Mouse (Mus musculus) C2C12 (cell line): ENCODE data around the gene Olfr1502. TPM values are rescaled to one million over a fixed set of nuclear protein-coding genes. Genes with fewer than 3 reads are reported as not detected.
"Not testable (repeated sequence)": the region's sequence is repeated elsewhere in the genome, so short reads cannot be mapped to it uniquely, and the experiment has no call there.

ENCODE experiments used
- H3K27me3 ChIP-seq: one replicate; pipeline ENCODE4 v1.6.1; 2011; ENCODE audit not compliant: control insufficient read depth, insufficient read depth, insufficient read length
- H3K36me3 ChIP-seq: one replicate; pipeline ENCODE4 v1.6.1; 2011; ENCODE audit not compliant: control insufficient read depth, insufficient read depth
- H3K4me3 ChIP-seq: one replicate; pipeline ENCODE4 v1.5.1; 2011; ENCODE audit warnings: mild to moderate bottlenecking, control low read depth; ENCODE audit not compliant: poor library complexity, insufficient read depth, severe bottlenecking
- H3K79me2 ChIP-seq: one replicate; pipeline ENCODE4 v1.6.1; 2011; ENCODE audit not compliant: control insufficient read depth, insufficient read depth
- H3K79me3 ChIP-seq: one replicate; pipeline ENCODE4 v1.6.1; 2011; ENCODE audit warnings: low read depth, control low read depth
- H3ac ChIP-seq: one replicate; pipeline ENCODE3; 2011; ENCODE audit warnings: low read depth; ENCODE audit not compliant: control insufficient read depth, insufficient read length
- CEBPB ChIP-seq: IDR thresholded peaks from one replicate; pipeline ENCODE4 v1.6.1; 2011; ENCODE audit warnings: low read depth, mild to moderate bottlenecking, control low read depth, moderate library complexity
- CTCF ChIP-seq: IDR thresholded peaks from one replicate; pipeline ENCODE4 v1.5.1; 2011; ENCODE audit not compliant: control insufficient read depth, insufficient read depth, insufficient read length
- FOSL1 ChIP-seq: IDR thresholded peaks from one replicate; pipeline ENCODE4 v1.8.0; 2011; ENCODE audit warnings: mild to moderate bottlenecking, low read length; ENCODE audit not compliant: poor library complexity, insufficient read depth, severe bottlenecking
- MAX ChIP-seq: IDR thresholded peaks from one replicate; pipeline ENCODE4 v1.6.1; 2011; ENCODE audit warnings: mild to moderate bottlenecking, control low read depth
- MYOD1 ChIP-seq: IDR thresholded peaks from one replicate; pipeline ENCODE4 v1.6.1; 2011; ENCODE audit warnings: low read depth; ENCODE audit not compliant: control insufficient read depth, insufficient read length
- MYOG ChIP-seq: IDR thresholded peaks from one replicate; pipeline ENCODE4 v1.6.1; 2011; ENCODE audit not compliant: control insufficient read depth, insufficient read length; ENCODE audit errors: extremely low read depth
- USF1 ChIP-seq: IDR thresholded peaks from one replicate; pipeline ENCODE4 v1.6.1; 2011; ENCODE audit warnings: low read depth, mild to moderate bottlenecking, control low read depth, moderate library complexity
- polyA plus RNA-seq: library from polyadenylated mRNA; unstranded; fragments of >200 nt; fragmentation: generic; extraction: Trizol; gene quantifications from one replicate; pipeline ENCODE4 v1.2.1, GENCODE M21; 2012; ENCODE audit warnings: missing spikeins

The Olfr1502 gene
- polyA plus RNA-seq, 1 experiment: not detected

DNA sequence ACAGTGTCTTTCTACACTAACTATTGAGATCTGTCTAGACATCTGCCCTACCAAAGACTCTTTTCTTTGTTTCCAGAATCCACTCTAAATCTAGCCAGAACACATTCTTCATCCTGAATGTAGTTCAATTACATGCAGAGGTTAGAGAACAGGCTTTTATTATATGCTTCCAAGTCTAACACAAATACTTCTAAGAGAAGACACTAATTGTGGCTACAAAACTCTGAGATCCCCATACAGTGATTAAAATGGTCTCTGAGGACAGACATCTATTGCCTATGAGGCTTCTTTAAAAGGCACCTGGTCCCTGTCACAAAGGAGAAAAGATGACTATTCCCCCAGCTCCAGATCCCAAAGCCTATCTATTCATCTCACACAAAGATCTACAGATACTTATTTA lies 31.2 kb upstream of the Olfr1502 start, which contains the start of gene Olfr1500:
Gene Olfr1500, minus strand, starts transcription at position 101 of the 400 bp plus-strand sequence.
- no peak within 1 kb of the TSS for H3ac ChIP-seq
- TF ChIP-seq FOSL1: no peak
- TF ChIP-seq MAX: no peak
- no peak for TF ChIP-seq CEBPB
- no peak for TF ChIP-seq MYOD1
- no peak for TF ChIP-seq MYOG
- TF ChIP-seq CTCF: no peak
- TF ChIP-seq USF1: no peak
- H3K27me3 ChIP-seq: no peaks in the 10 kb centered on the region
- H3K79me3 ChIP-seq: no peaks in the 10 kb centered on the region
- H3K4me3 ChIP-seq: no peak within 1 kb of the TSS
- no peaks in the 10 kb centered on the region for H3K79me2 ChIP-seq
- H3K36me3 ChIP-seq: no peaks in the 10 kb centered on the region

DNA sequence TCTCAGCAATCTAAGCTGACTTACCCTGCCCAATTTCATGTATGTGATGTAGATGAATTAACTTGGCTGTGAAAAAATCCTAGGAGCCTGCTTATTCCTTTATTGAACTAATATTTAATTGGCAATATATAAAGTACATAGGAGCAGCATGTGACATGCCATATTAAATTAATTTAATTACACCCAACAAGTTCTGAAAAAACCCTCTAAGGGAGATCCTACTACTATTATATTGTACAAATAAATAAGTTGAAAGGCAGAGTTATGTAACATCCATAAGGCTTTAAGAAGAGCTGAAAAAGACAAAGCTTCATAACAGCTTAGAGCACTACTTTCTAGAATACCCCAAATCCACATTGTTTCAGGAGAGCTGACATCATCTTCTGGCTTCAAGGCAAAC lies 11.0 kb upstream of the Olfr1502 start, which contains the start of gene Olfr1501:
Gene Olfr1501, minus strand, starts transcription at position 101 of the 400 bp plus-strand sequence.
- H3K79me2 ChIP-seq, H3K79me3 ChIP-seq, H3K27me3 ChIP-seq: not testable (repeated sequence)

GRCm38 (mm10) chr19:13897828-13898227 lies 36.2 kb downstream of the Olfr1502 start, which contains the start of gene Olfr1504:
Olfr1504 (minus strand) TSS chr19:13897928.
- no peak for TF ChIP-seq CEBPB
- Histone ChIP-seq H3K4me3 (no peak within 1 kb of the TSS), H3K36me3 (no peaks in the 10 kb centered on the region), H3K27me3 (no peaks in the 10 kb centered on the region), H3ac (no peak within 1 kb of the TSS), H3K79me3 (no peaks in the 10 kb centered on the region), H3K79me2 (no peaks in the 10 kb centered on the region)

More for the DNA sequence above, 11.0 kb upstream of the Olfr1502 start, which contains the start of gene Olfr1501:
- H3K36me3 ChIP-seq, H3K4me3 ChIP-seq, H3ac ChIP-seq: not testable (repeated sequence)

Other genes with a start within 250 kb of the Olfr1502 start
- not detected for gene Olfr1487, start 244.4 kb upstream of the Olfr1502 start, polyA plus RNA-seq
- not detected for gene Olfr1489, start 230.2 kb upstream of the Olfr1502 start, polyA plus RNA-seq
- gene Olfr1490, start 210.7 kb upstream of the Olfr1502 start, polyA plus RNA-seq: not detected
- not detected for gene Olfr1491, start 164.5 kb upstream of the Olfr1502 start, polyA plus RNA-seq
- not detected for gene Olfr1493-ps1, start 138.5 kb upstream of the Olfr1502 start, polyA plus RNA-seq
- not detected for gene Olfr1494, start 122.1 kb upstream of the Olfr1502 start, polyA plus RNA-seq
- gene Olfr1495, start 97.2 kb upstream of the Olfr1502 start, polyA plus RNA-seq: not detected
- gene Olfr1496, start 83.9 kb upstream of the Olfr1502 start, polyA plus RNA-seq: not detected
- gene Olfr1497, start 63.6 kb upstream of the Olfr1502 start, polyA plus RNA-seq: not detected
- gene Olfr1499, start 42.3 kb upstream of the Olfr1502 start, polyA plus RNA-seq: not detected
- gene Olfr1500, start 31.3 kb upstream of the Olfr1502 start, polyA plus RNA-seq: not detected
- not detected for gene Olfr1501, start 11.1 kb upstream of the Olfr1502 start, polyA plus RNA-seq
- gene Olfr1504, start 36.1 kb downstream of the Olfr1502 start, polyA plus RNA-seq: not detected
- gene Olfr1505, start 51.7 kb downstream of the Olfr1502 start, polyA plus RNA-seq: not detected